Mouse (Mus musculus) G1E (cell line): ENCODE data around the gene Calm5. TPM values are rescaled to one million over a fixed set of nuclear protein-coding genes. Genes with fewer than 3 reads are reported as not detected.
"Not testable (repeated sequence)": the region's sequence is repeated elsewhere in the genome, so short reads cannot be mapped to it uniquely, and the experiment has no call there.

Experiments used
- ATAC-seq: 2 replicates; pipeline ENCODE4 v1.8.0; 2016; ENCODE audit warnings: mild to moderate bottlenecking; ENCODE audit not compliant: insufficient number of reproducible peaks, poor library complexity, low FRiP score, severe bottlenecking; ENCODE audit errors: extremely low read depth
- DNase-seq: peaks from one replicate; pipeline ENCODE4 v3.0.0; 2012; ENCODE audit warnings: low spot score
- H3K27me3 ChIP-seq: 2 replicates; pipeline ENCODE4 v1.6.1; 2012; ENCODE audit warnings: mild to moderate bottlenecking, low read length, inconsistent platforms; ENCODE audit not compliant: insufficient read depth
- H3K36me3 ChIP-seq: replicated peaks from 2 replicates; pipeline ENCODE3; 2012; ENCODE audit warnings: mild to moderate bottlenecking, inconsistent platforms
- H3K4me1 ChIP-seq: 2 replicates; pipeline ENCODE4 v1.6.1; 2012; ENCODE audit warnings: low read depth, low read length, inconsistent platforms, mixed read lengths; ENCODE audit not compliant: insufficient read depth
- H3K4me3 ChIP-seq: 2 replicates; pipeline ENCODE4 v1.5.1; 2012; ENCODE audit warnings: low read depth, mild to moderate bottlenecking, inconsistent platforms, low read length, moderate library complexity, mixed read lengths
- H3K9me3 ChIP-seq: replicated peaks from 2 replicates; pipeline ENCODE4 v1.6.1; 2012; ENCODE audit warnings: inconsistent platforms
- CTCF ChIP-seq: IDR thresholded peaks from 2 replicates; pipeline ENCODE4 v1.5.1; 2012; ENCODE audit warnings: low read depth, low read length, inconsistent platforms, mixed read lengths
- GATA1 ChIP-seq: IDR thresholded peaks from 2 replicates; pipeline ENCODE4 v1.6.1; 2012; ENCODE audit warnings: borderline replicate concordance, low read length, inconsistent platforms, mixed read lengths
- GATA2 ChIP-seq: IDR thresholded peaks from 2 replicates; pipeline ENCODE4 v1.6.1; 2012; ENCODE audit warnings: low read depth, low read length, inconsistent platforms, borderline replicate concordance
- POLR2AphosphoS5 ChIP-seq: IDR thresholded peaks from 2 replicates; pipeline ENCODE4 v1.6.1; 2012; ENCODE audit warnings: low read depth, low read length, inconsistent platforms; ENCODE audit not compliant: insufficient replicate concordance
- TAL1 ChIP-seq: conservative IDR thresholded peaks from 2 replicates; pipeline ENCODE4 v1.6.1; 2012; ENCODE audit warnings: low read depth, low read length, inconsistent platforms, mixed read lengths
- polyA plus RNA-seq: library from polyadenylated mRNA; stranded (reverse); fragments of >175 nt; gene quantifications from 2 replicates; pipeline ENCODE4 v1.2.3, GENCODE M21; 2012
- total RNA-seq, 2 experiments: library from RNA; stranded (forward) in 1 of 2; stranded (reverse) in 1 of 2; fragments of 200-1000 nt in 1 of 2; fragments of >200 nt in 1 of 2; fragmentation: Nextera tagmentation in 1 of 2; gene quantifications; 2 replicates each; pipeline ENCODE4 v1.2.3; 2014 to 2017

Calm5 gene
- total and polyA plus RNA-seq, 3 experiments = not detected

GRCm38 (mm10) chr13:3893126-3893734 is 39.3 kb downstream of the Calm5 start:
- DNase-seq = peak; percentile 90
- ATAC-seq = peak; percentile 91
- Histone ChIP-seq H3K27me3 (no peaks in the 10 kb centered on the region), H3K9me3 (no peaks in the 10 kb centered on the region), H3K4me1 (peaks cover 15% of the 10 kb centered on the region), H3K36me3 (peaks cover 54% of the 10 kb centered on the region), H3K4me3 (peak overlapping the region; percentile 75)
- no peak for TF ChIP-seq CTCF
- no peak for TF ChIP-seq GATA1
- no peak for TF ChIP-seq POLR2AphosphoS5
- no peak for TF ChIP-seq TAL1
- TF ChIP-seq GATA2 = no peak

- H3K4me1 ChIP-seq = peaks cover 17% of the 10 kb centered on the region
- ATAC-seq = no peak
Observed at GRCm38 (mm10) chr13:3894549-3894948, 40.6 kb downstream of the Calm5 start.

GRCm38 (mm10) chr13:3895397-3895980 is 41.5 kb downstream of the Calm5 start:
- ATAC-seq = no peak
- Histone ChIP-seq H3K9me3 (no peaks in the 10 kb centered on the region), H3K4me1 (peaks cover 13% of the 10 kb centered on the region)

More at GRCm38 (mm10) chr13:3894549-3894948, 40.6 kb downstream of the Calm5 start:
- TF ChIP-seq GATA2 (no peak), TAL1 (no peak), GATA1 (no peak), CTCF (no peak), POLR2AphosphoS5 (no peak)
- Histone ChIP-seq H3K36me3 (peaks cover 55% of the 10 kb centered on the region), H3K4me3 (no peak overlapping the region), H3K27me3 (no peaks in the 10 kb centered on the region), H3K9me3 (no peaks in the 10 kb centered on the region)
- no peak for DNase-seq

GRCm38 (mm10) chr13:3896032-3896431 is 42.1 kb downstream of the Calm5 start:
- ATAC-seq (no peak), DNase-seq (no peak)
- TF ChIP-seq GATA1 (no peak), GATA2 (no peak), TAL1 (no peak), CTCF (no peak), POLR2AphosphoS5 (no peak)
- H3K4me3 ChIP-seq = no peak overlapping the region
- H3K27me3 ChIP-seq = no peaks in the 10 kb centered on the region
- H3K4me1 ChIP-seq = peaks cover 13% of the 10 kb centered on the region
- peaks cover 63% of the 10 kb centered on the region for H3K36me3 ChIP-seq
- H3K9me3 ChIP-seq = no peaks in the 10 kb centered on the region

More at GRCm38 (mm10) chr13:3895397-3895980, 41.5 kb downstream of the Calm5 start:
- DNase-seq = no peak
- Histone ChIP-seq H3K27me3 (no peaks in the 10 kb centered on the region), H3K36me3 (peaks cover 58% of the 10 kb centered on the region), H3K4me3 (no peak overlapping the region)
- TF ChIP-seq GATA2 (no peak), GATA1 (no peak)

- Histone ChIP-seq H3K4me1 (peaks cover 6% of the 10 kb centered on the region), H3K9me3 (no peaks in the 10 kb centered on the region), H3K4me3 (no peak overlapping the region), H3K27me3 (no peaks in the 10 kb centered on the region), H3K36me3 (peaks cover 58% of the 10 kb centered on the region)
- DNase-seq (peak; percentile 9), ATAC-seq (no peak)
- TF ChIP-seq CTCF (peak; percentile 91), TAL1 (no peak)
Observed at GRCm38 (mm10) chr13:3896913-3897312, 42.9 kb downstream of the Calm5 start.

- DNase-seq, H3K4me1 ChIP-seq, H3K4me3 ChIP-seq, H3K9me3 ChIP-seq, H3K27me3 ChIP-seq, ATAC-seq: not testable (repeated sequence)
- H3K36me3 ChIP-seq = peaks cover 63% of the 10 kb centered on the region
- peak; percentile 82; the same call in 1 of the 2 replicates for TF ChIP-seq POLR2AphosphoS5
Observed at GRCm38 (mm10) chr13:3898202-3898601, 44.2 kb downstream of the Calm5 start.
